Mouse (Mus musculus): ENCODE results near the gene Tmod2. TPM values are rescaled to one million over a fixed set of nuclear protein-coding genes. Genes with fewer than 3 reads are reported as not detected.

The Tmod2 gene
- total and polyA plus RNA-seq, 3 experiments = not detected

DNA sequence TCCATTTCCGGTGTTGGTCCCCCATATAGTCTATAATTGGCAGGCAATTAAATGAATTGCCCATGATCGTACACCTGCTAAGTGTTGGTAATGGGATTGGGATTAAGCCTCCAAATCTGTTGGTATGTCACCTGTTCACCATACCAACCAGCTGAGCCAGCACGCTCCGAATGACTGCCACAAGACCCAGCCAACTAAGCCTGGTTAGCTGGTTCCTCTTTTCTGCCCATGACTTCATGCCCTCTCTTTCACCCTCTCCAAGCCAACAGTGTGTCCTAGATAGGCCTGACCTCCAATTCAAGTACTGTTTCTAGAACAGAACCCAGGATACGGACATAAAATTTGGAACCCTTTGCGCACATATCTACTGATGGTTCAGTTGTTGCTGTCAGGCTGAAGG, 42.7 kb downstream of the Tmod2 start:
- Histone ChIP-seq H3K79me2 (ENCODE audit: control insufficient read depth, insufficient read depth, low read length, poor library complexity) (no peaks in the 10 kb centered on the region), H3K4me1 (ENCODE audit: control insufficient read depth in 1 of 2, insufficient read depth in 2 of 2, low read length in 2 of 2) (peaks cover 0 to 7% of the 10 kb centered on the region in 2 experiments; a peak in 1 of 4 replicates), H3K9ac (ENCODE audit: control insufficient read depth, low read depth, low read length, poor library complexity, severe bottlenecking) (no peak overlapping the region), H3K9me3 (replicated peaks; ENCODE audit: insufficient read depth, low read length) (no peaks in the 10 kb centered on the region), H3K4me3 (ENCODE audit: control insufficient read depth in 1 of 2, insufficient read depth in 1 of 2, low read depth in 2 of 2, low read length in 2 of 2) (no peak overlapping the region), H3K27ac (ENCODE audit: control insufficient read depth, low read depth, low read length) (no peak overlapping the region), H3K27me3 (ENCODE audit: control insufficient read depth in 1 of 2, insufficient read depth in 2 of 2, low read length in 2 of 2) (no peaks in the 10 kb centered on the region), H3K36me3 (ENCODE audit: control insufficient read depth in 1 of 2, insufficient read depth in 2 of 2, low read length in 2 of 2) (peaks cover 0 to 6% of the 10 kb centered on the region in 2 experiments; a peak in 2 of 4 replicates)
- peak; percentile 28 for DNase-seq (ENCODE audit: low read depth, low spot score)
- TF ChIP-seq MEF2A (IDR thresholded peaks at IDR 0.05; ENCODE audit: extremely low read depth, insufficient replicate concordance, low read depth, low read length, poor library complexity, severe bottlenecking) (no peak), NELFE (IDR thresholded peaks at IDR 0.05; ENCODE audit: low read depth, low read length) (no peak), EP300 (IDR thresholded peaks at IDR 0.05; ENCODE audit: low read depth in 1 of 2, low read length in 2 of 2) (no peak), NRF1 (IDR thresholded peaks at IDR 0.05; ENCODE audit: insufficient read depth, low read depth, low read length, poor library complexity, severe bottlenecking) (no peak)

DNA sequence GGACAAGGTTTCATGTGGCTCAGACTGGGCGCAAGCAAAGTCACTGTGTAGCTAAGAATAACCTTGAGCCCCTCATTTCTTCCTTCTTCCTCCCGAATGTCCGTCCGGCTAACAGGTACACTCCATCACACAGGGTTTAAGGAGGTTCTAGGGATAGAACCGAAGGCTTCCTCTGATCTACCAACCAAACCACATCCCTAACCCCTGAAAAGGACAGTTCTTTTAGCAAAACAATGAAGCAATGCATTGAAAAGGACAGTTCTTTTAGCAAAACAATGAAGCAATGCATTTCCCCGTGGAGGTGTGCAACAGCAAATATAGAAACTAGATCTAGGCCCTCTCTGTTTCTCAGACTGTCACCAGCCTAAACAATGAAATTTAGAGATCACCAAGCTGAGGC, 46.2 kb downstream of the Tmod2 start:
- H3K27ac ChIP-seq (ENCODE audit: control insufficient read depth, low read depth, low read length) = no peak overlapping the region

DNA sequence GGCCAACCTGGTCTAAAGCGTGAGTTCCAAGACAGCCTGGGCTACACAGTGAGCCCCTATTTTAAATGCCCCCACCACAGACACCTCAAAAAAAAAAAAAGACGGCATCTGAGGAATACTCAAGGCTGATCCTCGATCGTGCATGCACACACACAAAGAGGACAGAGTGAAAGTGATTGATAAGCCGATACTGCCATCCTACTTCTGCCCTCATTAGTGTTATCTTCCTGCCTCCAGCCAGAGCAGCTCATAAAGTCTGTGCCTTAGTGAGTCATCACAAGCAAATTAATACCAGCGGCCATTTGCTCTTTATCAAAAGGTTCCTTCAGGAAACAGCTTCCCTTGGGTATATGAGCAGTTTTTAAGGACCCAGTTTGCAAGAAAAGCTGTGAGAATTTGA, 47.5 kb downstream of the Tmod2 start:
- Histone ChIP-seq H3K4me1 (ENCODE audit: control insufficient read depth in 1 of 2, insufficient read depth in 2 of 2, low read length in 2 of 2) (peaks cover 0 to 11% of the 10 kb centered on the region in 2 experiments; a peak in 2 of 4 replicates), H3K27me3 (ENCODE audit: control insufficient read depth in 1 of 2, insufficient read depth in 2 of 2, low read length in 2 of 2) (no peaks in the 10 kb centered on the region), H3K36me3 (ENCODE audit: control insufficient read depth in 1 of 2, insufficient read depth in 2 of 2, low read length in 2 of 2) (peaks cover 0 to 13% of the 10 kb centered on the region in 2 experiments; a peak in 2 of 4 replicates), H3K9me3 (replicated peaks; ENCODE audit: insufficient read depth, low read length) (no peaks in the 10 kb centered on the region), H3K4me3 (ENCODE audit: control insufficient read depth in 1 of 2, insufficient read depth in 1 of 2, low read depth in 2 of 2, low read length in 2 of 2) (peak overlapping the region in 1 of 2 experiments; percentile 10; a peak in 1 of 4 replicates), H3K79me2 (ENCODE audit: control insufficient read depth, insufficient read depth, low read length, poor library complexity) (no peaks in the 10 kb centered on the region; the same call in 1 of the 2 replicates), H3K27ac (ENCODE audit: control insufficient read depth, low read depth, low read length) (no peak overlapping the region), H3K9ac (ENCODE audit: control insufficient read depth, low read depth, low read length, poor library complexity, severe bottlenecking) (no peak overlapping the region)
- peak; percentile 72 for DNase-seq (ENCODE audit: low read depth, low spot score)
- TF ChIP-seq ETS1 (IDR thresholded peaks at IDR 0.05; ENCODE audit: low read depth, low read length) (peak; percentile 69; the same call in 1 of the 2 replicates), UBTF (IDR thresholded peaks at IDR 0.05; ENCODE audit: borderline replicate concordance, insufficient read depth, low read depth, low read length) (no peak), SIN3A (IDR thresholded peaks at IDR 0.05; ENCODE audit: low read length) (peak; percentile 45; the same call in 1 of the 2 replicates), JUND (IDR thresholded peaks at IDR 0.05; ENCODE audit: low read depth, low read length) (peak; percentile 81), GATA1 (IDR thresholded peaks at IDR 0.05; ENCODE audit: low read depth, low read length) (peak; percentile 87), USF1 (IDR thresholded peaks at IDR 0.05; ENCODE audit: low read depth, low read length) (no peak), MAX (IDR thresholded peaks at IDR 0.05; ENCODE audit: low read length) (no peak), TAL1 (IDR thresholded peaks at IDR 0.05; ENCODE audit: low read length) (peak; percentile 84), TCF12 (IDR thresholded peaks at IDR 0.05; ENCODE audit: low read depth, low read length) (peak; percentile 71), BHLHE40 (IDR thresholded peaks at IDR 0.05; ENCODE audit: borderline replicate concordance, low read depth, low read length) (0 out of 2 replicates have a peak, but pooled peaks have one; percentile 8), TBP (IDR thresholded peaks at IDR 0.05; ENCODE audit: low read depth, low read length) (no peak), CTCF (IDR thresholded peaks at IDR 0.05 in 2 of 3, conservative IDR thresholded peaks at IDR 0.05 in 1 of 3; ENCODE audit: control insufficient read depth in 1 of 3, insufficient read depth in 1 of 3, low read depth in 2 of 3, low read length in 3 of 3, poor library complexity in 1 of 3, severe bottlenecking in 1 of 3) (no peak), HCFC1 (IDR thresholded peaks at IDR 0.05; ENCODE audit: low read depth, low read length) (no peak), EP300 (IDR thresholded peaks at IDR 0.05; ENCODE audit: low read depth in 1 of 2, low read length in 2 of 2) (peak; percentile 84 to 86), ZNF384 (IDR thresholded peaks at IDR 0.05; ENCODE audit: low read depth, low read length) (peak; percentile 75), MXI1 (IDR thresholded peaks at IDR 0.05; ENCODE audit: low read depth, low read length) (no peak)

More for the DNA sequence above, 46.2 kb downstream of the Tmod2 start:
- no peaks in the 10 kb centered on the region for H3K27me3 ChIP-seq (ENCODE audit: control insufficient read depth in 1 of 2, insufficient read depth in 2 of 2, low read length in 2 of 2)
- no peak overlapping the region for H3K4me3 ChIP-seq (ENCODE audit: control insufficient read depth in 1 of 2, insufficient read depth in 1 of 2, low read depth in 2 of 2, low read length in 2 of 2)
- H3K9me3 ChIP-seq (replicated peaks; ENCODE audit: insufficient read depth, low read length) = no peaks in the 10 kb centered on the region
- no peak overlapping the region for H3K9ac ChIP-seq (ENCODE audit: control insufficient read depth, low read depth, low read length, poor library complexity, severe bottlenecking)
- no peak for TF ChIP-seq POLR2A (IDR thresholded peaks at IDR 0.05; ENCODE audit: control insufficient read depth in 1 of 2, insufficient read depth in 1 of 2, low read depth in 1 of 2, low read length in 2 of 2, poor library complexity in 1 of 2)
- TF ChIP-seq ETS1 (IDR thresholded peaks at IDR 0.05; ENCODE audit: low read depth, low read length) = no peak
- no peak for TF ChIP-seq ZMIZ1 (IDR thresholded peaks at IDR 0.05; ENCODE audit: low read depth, low read length)
- no peak for TF ChIP-seq KAT2A (conservative IDR thresholded peaks at IDR 0.05; ENCODE audit: low read depth, low read length)
- TF ChIP-seq CHD1 (IDR thresholded peaks at IDR 0.05; ENCODE audit: low read depth, low read length) = no peak
- TF ChIP-seq MAX (IDR thresholded peaks at IDR 0.05; ENCODE audit: low read length) = no peak
- no peak for TF ChIP-seq POLR2AphosphoS2 (IDR thresholded peaks at IDR 0.05; ENCODE audit: low read length)
- no peak for TF ChIP-seq RCOR1 (IDR thresholded peaks at IDR 0.05; ENCODE audit: low read depth, low read length)
- no peak for TF ChIP-seq HCFC1 (IDR thresholded peaks at IDR 0.05; ENCODE audit: low read depth, low read length)
- no peak for TF ChIP-seq MEF2A (IDR thresholded peaks at IDR 0.05; ENCODE audit: extremely low read depth, insufficient replicate concordance, low read depth, low read length, poor library complexity, severe bottlenecking)
- no peak for TF ChIP-seq TAL1 (IDR thresholded peaks at IDR 0.05; ENCODE audit: low read length)
- no peak for TF ChIP-seq EP300 (IDR thresholded peaks at IDR 0.05; ENCODE audit: low read depth in 1 of 2, low read length in 2 of 2)
- no peak for TF ChIP-seq ZKSCAN1 (IDR thresholded peaks at IDR 0.05; ENCODE audit: low read depth, low read length)
- TF ChIP-seq MYC (IDR thresholded peaks at IDR 0.05; ENCODE audit: low read depth, low read length) = no peak
- no peak for TF ChIP-seq TCF12 (IDR thresholded peaks at IDR 0.05; ENCODE audit: low read depth, low read length)
- no peak for TF ChIP-seq MYB (IDR thresholded peaks at IDR 0.05; ENCODE audit: low read depth, low read length)
- no peak for TF ChIP-seq SMC3 (IDR thresholded peaks at IDR 0.05; ENCODE audit: low read depth, low read length)
- DNase-seq (ENCODE audit: low read depth, low spot score) = no peak
- H3K36me3 ChIP-seq (ENCODE audit: control insufficient read depth in 1 of 2, insufficient read depth in 2 of 2, low read length in 2 of 2) = peaks cover 0 to 11% of the 10 kb centered on the region in 2 experiments; a peak in 2 of 4 replicates
- H3K4me1 ChIP-seq (ENCODE audit: control insufficient read depth in 1 of 2, insufficient read depth in 2 of 2, low read length in 2 of 2) = peaks cover 0 to 11% of the 10 kb centered on the region in 2 experiments; a peak in 2 of 4 replicates
- H3K79me2 ChIP-seq (ENCODE audit: control insufficient read depth, insufficient read depth, low read length, poor library complexity) = no peaks in the 10 kb centered on the region

Measured in MEL (cell line).